Mouse (Mus musculus) liver, postnatal 0 days (tissue): ENCODE measurements around the gene Fcor.

ENCODE experiments used
- CTCF ChIP-seq: sonication (generic); IDR thresholded peaks from 2 replicates; pipeline ENCODE4 v1.5.1; 2016; ENCODE audit warnings: antibody characterized with exemption, low read depth
- EP300 ChIP-seq: IDR thresholded peaks from 2 replicates; pipeline ENCODE4 v1.6.1; 2016; ENCODE audit warnings: antibody characterized with exemption, low read depth, mild to moderate bottlenecking

GRCm38 (mm10) chr8:3690774-3691173 is 18.6 kb upstream of the Fcor start:
- no peak for TF ChIP-seq CTCF
- no peak for TF ChIP-seq EP300
